Mouse (Mus musculus): ENCODE data around the gene Me1.

GRCm38 (mm10) chr9:86712648-86713047, 16.9 kb upstream of the Me1 start:
- no peak for TF ChIP-seq CTCF (IDR thresholded peaks at IDR 0.05; ENCODE audit: borderline replicate concordance, insufficient read depth, low read depth, low read length)
- TF ChIP-seq POLR2A (IDR thresholded peaks at IDR 0.05; ENCODE audit: borderline replicate concordance, insufficient read depth, low read length): no peak

Measured in cerebellum, adult 2 months (tissue).